Mouse (Mus musculus): ENCODE results near the gene Ganc. TPM values are rescaled to one million over a fixed set of nuclear protein-coding genes. Genes with fewer than 3 reads are reported as not detected.

Ganc gene
- polyA plus RNA-seq (2012; ENCODE audit: insufficient read depth, insufficient read length, low replicate concordance, missing spikeins): 580 TPM in 1 of 2 replicates, not detected in the other

DNA sequence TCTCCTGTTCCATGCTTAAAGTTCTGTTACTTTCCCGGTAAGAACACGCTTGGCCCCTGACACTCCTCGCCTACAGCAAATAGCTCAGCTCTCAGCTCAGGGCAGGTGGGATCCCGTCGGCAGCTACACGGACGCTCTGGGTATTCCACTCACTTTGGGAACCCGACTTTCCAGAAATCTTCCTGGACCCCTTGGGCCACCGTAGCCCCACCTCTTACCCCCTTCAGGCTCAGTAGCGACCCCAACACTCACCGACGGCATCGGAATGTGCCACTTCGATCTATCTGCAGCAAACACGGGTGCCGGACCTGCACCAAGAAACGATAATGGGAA, at the start of gene Ganc:
Ganc (plus strand) TSS at position 244 of the 333 bp plus-strand sequence.
- Histone ChIP-seq H3K27ac (ENCODE audit: insufficient read depth, low read depth, low read length) (peak within 1 kb of the TSS; percentile 76), H3K4me3 (ENCODE audit: insufficient read depth, low read depth, low read length) (peak within 1 kb of the TSS; percentile 59), H3K4me1 (ENCODE audit: control insufficient read depth, insufficient read depth, low read length) (peaks cover 3% of the 10 kb centered on the region; the same call in 1 of the 2 replicates)
- TF ChIP-seq POLR2A (IDR thresholded peaks at IDR 0.05; ENCODE audit: insufficient read depth, low read depth, low read length): no peak
- no peak for TF ChIP-seq CTCF (IDR thresholded peaks at IDR 0.05; ENCODE audit: insufficient read depth, low read depth, low read length)
- under 1% methylated on average over 17 of the region's 17 CpGs for WGBS

DNA sequence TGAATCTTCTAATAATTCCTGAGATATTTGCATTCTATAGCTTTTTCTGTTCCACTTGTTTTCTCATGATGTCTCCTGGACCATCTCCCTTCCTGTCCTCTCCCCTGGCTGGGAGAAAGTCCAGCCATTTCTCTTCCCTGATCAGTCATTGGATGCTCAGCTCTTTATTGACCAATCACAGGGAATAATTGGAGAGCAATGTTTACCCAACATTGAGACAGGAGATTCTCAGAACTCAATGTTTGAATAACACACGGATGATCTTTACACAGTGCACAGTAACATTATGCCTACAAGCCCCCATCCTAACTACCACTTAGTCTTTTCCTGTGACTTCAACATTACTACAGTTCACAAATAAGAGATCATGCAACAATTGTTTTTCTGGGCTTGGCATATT, 43.3 kb upstream of the Ganc start:
- Histone ChIP-seq H3K4me1 (ENCODE audit: control insufficient read depth, insufficient read depth, low read length) (no peaks in the 10 kb centered on the region), H3K27ac (ENCODE audit: insufficient read depth, low read depth, low read length) (no peak overlapping the region), H3K4me3 (ENCODE audit: insufficient read depth, low read depth, low read length) (no peak overlapping the region)
- no peak for TF ChIP-seq CTCF (IDR thresholded peaks at IDR 0.05; ENCODE audit: insufficient read depth, low read depth, low read length)
- TF ChIP-seq POLR2A (IDR thresholded peaks at IDR 0.05; ENCODE audit: insufficient read depth, low read depth, low read length): no peak
- 77% methylated on average over 1 of the region's 1 CpGs for WGBS

DNA sequence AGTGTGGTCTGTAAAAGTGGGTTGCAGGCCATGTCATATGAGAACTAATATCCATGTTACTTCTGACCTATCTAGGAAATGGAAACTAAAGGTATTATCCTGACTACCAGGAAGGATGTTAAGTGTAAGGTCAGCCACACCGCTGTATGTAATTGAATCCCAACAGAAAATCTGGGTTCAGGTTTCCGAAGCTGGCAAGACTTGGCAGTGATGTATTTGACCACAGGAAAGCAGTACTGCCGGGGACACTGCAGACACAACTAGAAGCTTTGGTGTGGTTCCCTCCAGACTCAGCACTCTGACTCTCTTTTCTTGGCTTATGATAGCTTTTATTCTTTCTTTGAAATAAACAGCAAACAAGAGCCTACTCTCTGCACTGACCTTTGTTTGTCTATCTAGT, 37.2 kb upstream of the Ganc start:
- H3K4me1 ChIP-seq (ENCODE audit: control insufficient read depth, insufficient read depth, low read length): no peaks in the 10 kb centered on the region
- H3K27ac ChIP-seq (ENCODE audit: insufficient read depth, low read depth, low read length): no peak overlapping the region
- H3K4me3 ChIP-seq (ENCODE audit: insufficient read depth, low read depth, low read length): no peak overlapping the region
- WGBS: 94% methylated on average over 3 of the region's 3 CpGs
- no peak for TF ChIP-seq POLR2A (IDR thresholded peaks at IDR 0.05; ENCODE audit: insufficient read depth, low read depth, low read length)
- TF ChIP-seq CTCF (IDR thresholded peaks at IDR 0.05; ENCODE audit: insufficient read depth, low read depth, low read length): no peak

DNA sequence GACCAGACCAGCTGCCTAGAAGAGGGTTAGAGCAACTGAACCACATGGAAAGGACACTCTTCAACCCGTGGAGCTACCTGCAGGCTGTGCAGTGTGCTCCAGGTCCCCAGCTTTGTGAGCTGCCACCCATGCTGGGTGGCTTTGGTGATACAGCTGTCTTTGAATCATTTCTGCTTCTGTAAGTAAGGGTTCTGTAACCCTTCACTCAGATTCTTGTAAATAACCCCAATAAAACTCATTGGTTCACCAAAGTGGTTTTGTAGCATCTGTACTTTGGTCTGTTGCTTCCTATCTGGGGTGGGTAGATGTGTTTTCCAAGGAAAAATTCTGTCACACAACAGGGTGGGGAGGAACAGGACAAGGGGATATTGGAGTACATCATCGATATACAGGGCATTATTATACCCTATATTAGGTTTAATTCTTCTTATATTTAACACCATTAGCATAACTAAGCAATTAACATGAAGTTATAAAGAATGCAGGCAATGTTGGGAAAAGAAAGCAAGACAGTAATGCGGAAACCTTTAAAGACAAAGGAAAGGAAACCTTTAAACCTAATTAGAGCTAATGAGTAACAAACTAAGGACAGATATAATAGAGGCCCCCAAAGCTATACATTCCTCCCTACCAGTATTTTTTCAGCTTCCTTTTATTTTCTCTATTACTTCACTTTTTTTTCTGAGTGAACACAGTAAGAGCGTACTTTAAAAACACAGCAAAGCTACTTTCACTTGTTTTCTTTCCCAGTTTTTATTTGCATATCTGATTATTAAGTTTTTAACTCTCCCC, 36.1 kb upstream of the Ganc start:
- WGBS: 96% methylated on average over 4 of the region's 4 CpGs
- H3K4me1 ChIP-seq (ENCODE audit: control insufficient read depth, insufficient read depth, low read length): no peaks in the 10 kb centered on the region
- no peak overlapping the region for H3K4me3 ChIP-seq (ENCODE audit: insufficient read depth, low read depth, low read length)
- TF ChIP-seq POLR2A (IDR thresholded peaks at IDR 0.05; ENCODE audit: insufficient read depth, low read depth, low read length): no peak
- no peak overlapping the region for H3K27ac ChIP-seq (ENCODE audit: insufficient read depth, low read depth, low read length)

DNA sequence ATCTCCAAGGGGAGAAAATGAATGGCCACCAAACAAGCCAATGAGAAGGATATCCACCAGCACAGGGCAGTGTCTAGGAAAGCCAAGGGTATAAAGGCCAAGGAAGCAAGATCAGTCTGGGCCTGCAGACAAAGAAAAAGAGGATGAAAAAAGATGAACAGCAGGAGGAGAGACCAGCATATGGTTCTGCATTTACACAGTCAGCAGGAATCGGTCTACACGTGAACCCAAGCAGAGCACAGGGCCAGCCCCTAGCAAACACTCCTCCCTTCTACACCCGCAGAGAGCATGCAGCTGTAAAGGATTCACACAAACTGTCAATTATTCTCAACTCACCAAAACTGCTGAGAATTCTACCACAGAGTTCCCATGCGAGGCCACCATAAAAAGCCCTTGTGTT, 29.8 kb upstream of the Ganc start:
- no peaks in the 10 kb centered on the region for H3K4me1 ChIP-seq (ENCODE audit: control insufficient read depth, insufficient read depth, low read length)
- WGBS: 64% methylated on average over 4 of the region's 4 CpGs
- H3K27ac ChIP-seq (ENCODE audit: insufficient read depth, low read depth, low read length): no peak overlapping the region
- TF ChIP-seq CTCF (IDR thresholded peaks at IDR 0.05; ENCODE audit: insufficient read depth, low read depth, low read length) (no peak), POLR2A (IDR thresholded peaks at IDR 0.05; ENCODE audit: insufficient read depth, low read depth, low read length) (no peak)
- no peak overlapping the region for H3K4me3 ChIP-seq (ENCODE audit: insufficient read depth, low read depth, low read length)

DNA sequence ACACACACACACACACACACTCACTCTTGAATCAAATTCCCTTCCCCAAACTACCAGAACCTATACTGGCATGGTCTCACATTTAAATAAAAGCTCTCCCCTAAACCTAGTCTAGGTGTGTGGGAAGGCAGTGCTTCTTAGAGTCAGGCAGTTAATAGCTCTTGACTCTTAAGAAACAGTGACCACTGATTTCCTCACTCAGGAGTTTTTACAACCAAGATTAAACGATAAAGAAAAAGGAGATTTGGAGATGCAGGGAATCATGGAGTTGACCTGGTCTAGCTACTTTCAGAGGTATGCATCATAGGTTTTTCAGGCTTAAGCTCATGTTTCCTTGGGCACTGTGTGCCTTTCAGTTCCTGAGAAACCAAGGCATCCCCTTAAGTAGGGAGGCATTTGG, 17.4 kb upstream of the Ganc start:
- H3K4me3 ChIP-seq (ENCODE audit: insufficient read depth, low read depth, low read length): no peak overlapping the region
- TF ChIP-seq POLR2A (IDR thresholded peaks at IDR 0.05; ENCODE audit: insufficient read depth, low read depth, low read length): no peak
- no peak for TF ChIP-seq CTCF (IDR thresholded peaks at IDR 0.05; ENCODE audit: insufficient read depth, low read depth, low read length)
- WGBS: 100% methylated on average over 1 of the region's 1 CpGs
- H3K4me1 ChIP-seq (ENCODE audit: control insufficient read depth, insufficient read depth, low read length): no peaks in the 10 kb centered on the region
- H3K27ac ChIP-seq (ENCODE audit: insufficient read depth, low read depth, low read length): no peak overlapping the region

DNA sequence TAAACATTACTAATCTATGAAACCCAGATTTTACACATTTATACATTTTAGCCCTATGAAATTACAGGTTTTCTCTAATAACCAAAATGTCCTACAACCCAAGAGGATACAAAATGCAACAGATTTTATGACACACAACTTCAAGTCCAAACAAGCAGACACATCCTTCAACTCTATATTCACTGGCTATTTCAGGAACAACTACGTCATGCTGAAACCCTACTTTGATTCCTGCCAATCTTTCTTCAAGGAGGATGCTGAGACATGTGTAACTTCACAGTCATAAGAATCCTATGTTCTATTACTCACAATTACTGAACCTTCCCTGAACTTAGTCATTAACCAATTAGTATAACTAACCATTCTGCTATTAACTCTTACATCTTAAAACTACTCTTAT, 16.4 kb upstream of the Ganc start:
- H3K4me3 ChIP-seq (ENCODE audit: insufficient read depth, low read depth, low read length): no peak overlapping the region
- 92% methylated on average over 1 of the region's 1 CpGs for WGBS
- H3K4me1 ChIP-seq (ENCODE audit: control insufficient read depth, insufficient read depth, low read length): no peaks in the 10 kb centered on the region
- no peak for TF ChIP-seq POLR2A (IDR thresholded peaks at IDR 0.05; ENCODE audit: insufficient read depth, low read depth, low read length)
- TF ChIP-seq CTCF (IDR thresholded peaks at IDR 0.05; ENCODE audit: insufficient read depth, low read depth, low read length): no peak
- H3K27ac ChIP-seq (ENCODE audit: insufficient read depth, low read depth, low read length): no peak overlapping the region

GRCm38 (mm10) chr2:120389376-120389775, 14.3 kb upstream of the Ganc start:
- H3K4me1 ChIP-seq (ENCODE audit: control insufficient read depth, insufficient read depth, low read length): no peaks in the 10 kb centered on the region
- WGBS: 58% methylated on average over 3 of the region's 3 CpGs
- TF ChIP-seq POLR2A (IDR thresholded peaks at IDR 0.05; ENCODE audit: insufficient read depth, low read depth, low read length): no peak
- TF ChIP-seq CTCF (IDR thresholded peaks at IDR 0.05; ENCODE audit: insufficient read depth, low read depth, low read length): no peak
- no peak overlapping the region for H3K27ac ChIP-seq (ENCODE audit: insufficient read depth, low read depth, low read length)
- no peak overlapping the region for H3K4me3 ChIP-seq (ENCODE audit: insufficient read depth, low read depth, low read length)

- 100% methylated on average over 1 of the region's 1 CpGs for WGBS
- H3K4me3 ChIP-seq (ENCODE audit: insufficient read depth, low read depth, low read length): no peak overlapping the region
- H3K4me1 ChIP-seq (ENCODE audit: control insufficient read depth, insufficient read depth, low read length): no peaks in the 10 kb centered on the region
- TF ChIP-seq POLR2A (IDR thresholded peaks at IDR 0.05; ENCODE audit: insufficient read depth, low read depth, low read length): no peak
- TF ChIP-seq CTCF (IDR thresholded peaks at IDR 0.05; ENCODE audit: insufficient read depth, low read depth, low read length): no peak
- H3K27ac ChIP-seq (ENCODE audit: insufficient read depth, low read depth, low read length): no peak overlapping the region
Measured at GRCm38 (mm10) chr2:120390934-120391333, 12.8 kb upstream of the Ganc start.

Data from olfactory bulb, adult 2 months (tissue).